Mouse (Mus musculus): Measurements from ENCODE around the gene Fbxo6. TPM values are rescaled to one million over a fixed set of nuclear protein-coding genes. Genes with fewer than 3 reads are reported as not detected.

Gene Fbxo6
- polyA plus RNA-seq, 1 experiment from 2014 or later = 11.5 TPM

DNA sequence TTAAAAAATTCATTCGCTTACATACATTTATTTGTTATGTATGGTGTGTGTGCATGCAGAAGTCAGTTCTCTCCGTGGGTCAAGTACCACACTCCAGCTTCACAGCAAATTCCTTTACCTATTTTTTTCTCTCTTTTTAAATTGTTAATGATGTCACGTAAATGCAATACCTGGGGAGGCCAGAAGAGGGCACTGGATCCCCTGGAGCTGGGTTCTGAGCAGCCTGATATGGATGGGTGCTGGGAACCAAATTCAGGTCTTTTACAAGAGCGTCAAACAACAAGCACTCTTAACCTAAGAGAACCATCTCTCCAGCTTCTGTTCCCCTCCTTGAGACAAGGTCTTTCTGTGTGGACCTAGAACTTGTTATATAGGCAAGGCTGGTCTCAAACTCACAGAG is 35.3 kb downstream of the Fbxo6 start:
- Histone ChIP-seq H3K27ac (replicated peaks; ENCODE audit: low read depth, low read length) (no peak overlapping the region), H3K9me3 (ENCODE audit: control insufficient read depth, low read length) (0 out of 2 replicates have a peak, but pooled peaks cover 2% of the 10 kb centered on the region), H3K27me3 (ENCODE audit: control insufficient read depth, insufficient read depth, low read length) (no peaks in the 10 kb centered on the region), H3K4me1 (ENCODE audit: control insufficient read depth, insufficient read depth, low read length) (0 out of 2 replicates have a peak, but pooled peaks cover 5% of the 10 kb centered on the region), H3K36me3 (ENCODE audit: control insufficient read depth, insufficient read depth, low read length) (no peaks in the 10 kb centered on the region), H3K9ac (ENCODE audit: low read length) (no peak overlapping the region), H3K4me2 (ENCODE audit: low read depth, severe bottlenecking) (no peak overlapping the region), H3K4me3 (ENCODE audit: low read depth, low read length) (no peak overlapping the region)
- DNase-seq (ENCODE audit: low spot score) (peak; percentile 56), ATAC-seq (ENCODE audit: insufficient number of reproducible peaks, low FRiP score, low TSS enrichment, low read depth) (no peak)
- 75% methylated on average over 4 of the region's 4 CpGs for WGBS

GRCm38 (mm10) chr4:148115467-148115866 is 36.5 kb downstream of the Fbxo6 start:
- ATAC-seq (ENCODE audit: insufficient number of reproducible peaks, low FRiP score, low TSS enrichment, low read depth) = peak; percentile 18; the same call in 1 of the 2 replicates

GRCm38 (mm10) chr4:148114758-148115391 is 37.1 kb downstream of the Fbxo6 start:
- H3K4me1 ChIP-seq (ENCODE audit: control insufficient read depth, insufficient read depth, low read length) = 0 out of 2 replicates have a peak, but pooled peaks cover 5% of the 10 kb centered on the region
- H3K36me3 ChIP-seq (ENCODE audit: control insufficient read depth, insufficient read depth, low read length) = no peaks in the 10 kb centered on the region
- H3K9ac ChIP-seq (ENCODE audit: low read length) = no peak overlapping the region
- H3K4me3 ChIP-seq (ENCODE audit: low read depth, low read length) = no peak overlapping the region
- no peaks in the 10 kb centered on the region for H3K27me3 ChIP-seq (ENCODE audit: control insufficient read depth, insufficient read depth, low read length)
- DNase-seq (ENCODE audit: low spot score) = peak; percentile 96
- WGBS = 2% methylated on average over 15 of the region's 15 CpGs
- peak; percentile 23 for ATAC-seq (ENCODE audit: insufficient number of reproducible peaks, low FRiP score, low TSS enrichment, low read depth)
- H3K27ac ChIP-seq (replicated peaks; ENCODE audit: low read depth, low read length) = no peak overlapping the region
- H3K4me2 ChIP-seq (ENCODE audit: low read depth, severe bottlenecking) = no peak overlapping the region; the same call in 1 of the 2 replicates
- 0 out of 2 replicates have a peak, but pooled peaks cover 2% of the 10 kb centered on the region for H3K9me3 ChIP-seq (ENCODE audit: control insufficient read depth, low read length)

More at GRCm38 (mm10) chr4:148115467-148115866, 36.5 kb downstream of the Fbxo6 start:
- no peak overlapping the region for H3K27ac ChIP-seq (replicated peaks; ENCODE audit: low read depth, low read length)
- no peak overlapping the region; the same call in 1 of the 2 replicates for H3K4me2 ChIP-seq (ENCODE audit: low read depth, severe bottlenecking)
- H3K9me3 ChIP-seq (ENCODE audit: control insufficient read depth, low read length) = 0 out of 2 replicates have a peak, but pooled peaks cover 2% of the 10 kb centered on the region
- peak overlapping the region; percentile 1; the same call in 1 of the 2 replicates for H3K9ac ChIP-seq (ENCODE audit: low read length)
- DNase-seq (ENCODE audit: low spot score) = peak; percentile 68
- 4% methylated on average over 15 of the region's 15 CpGs for WGBS
- H3K27me3 ChIP-seq (ENCODE audit: control insufficient read depth, insufficient read depth, low read length) = no peaks in the 10 kb centered on the region
- 0 out of 2 replicates have a peak, but pooled peaks cover 5% of the 10 kb centered on the region for H3K4me1 ChIP-seq (ENCODE audit: control insufficient read depth, insufficient read depth, low read length)
- H3K4me3 ChIP-seq (ENCODE audit: low read depth, low read length) = no peak overlapping the region
- H3K36me3 ChIP-seq (ENCODE audit: control insufficient read depth, insufficient read depth, low read length) = no peaks in the 10 kb centered on the region

DNA sequence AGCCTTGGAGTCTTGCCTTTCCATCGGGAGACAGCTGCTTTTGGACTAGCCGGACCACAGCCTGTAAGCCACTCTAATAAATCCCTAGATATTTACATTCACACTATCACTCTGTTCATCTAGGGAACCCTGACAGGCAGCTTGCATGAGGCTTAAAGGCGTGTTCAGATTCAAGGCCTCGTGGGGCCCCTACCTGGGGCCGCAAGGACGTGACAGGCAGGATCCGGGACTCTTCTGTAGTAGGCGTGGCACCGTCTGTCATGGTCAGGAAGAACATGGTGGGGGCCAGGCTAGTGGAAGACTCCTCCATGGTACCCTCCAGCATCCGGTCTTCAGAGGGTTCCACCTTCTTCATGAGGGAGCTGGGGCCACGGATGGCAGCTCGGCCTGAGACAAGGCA is 39.4 kb downstream of the Fbxo6 start:
- Histone ChIP-seq H3K27me3 (ENCODE audit: control insufficient read depth, insufficient read depth, low read length) (no peaks in the 10 kb centered on the region), H3K4me2 (ENCODE audit: low read depth, severe bottlenecking) (no peak overlapping the region), H3K4me1 (ENCODE audit: control insufficient read depth, insufficient read depth, low read length) (peaks cover 10% of the 10 kb centered on the region; the same call in 1 of the 2 replicates), H3K9ac (ENCODE audit: low read length) (no peak overlapping the region), H3K9me3 (ENCODE audit: control insufficient read depth, low read length) (0 out of 2 replicates have a peak, but pooled peaks cover 2% of the 10 kb centered on the region), H3K36me3 (ENCODE audit: control insufficient read depth, insufficient read depth, low read length) (no peaks in the 10 kb centered on the region), H3K4me3 (ENCODE audit: low read depth, low read length) (no peak overlapping the region), H3K27ac (replicated peaks; ENCODE audit: low read depth, low read length) (no peak overlapping the region)
- DNase-seq (ENCODE audit: low spot score) (no peak), ATAC-seq (ENCODE audit: insufficient number of reproducible peaks, low FRiP score, low TSS enrichment, low read depth) (no peak)
- WGBS = 80% methylated on average over 12 of the region's 12 CpGs

DNA sequence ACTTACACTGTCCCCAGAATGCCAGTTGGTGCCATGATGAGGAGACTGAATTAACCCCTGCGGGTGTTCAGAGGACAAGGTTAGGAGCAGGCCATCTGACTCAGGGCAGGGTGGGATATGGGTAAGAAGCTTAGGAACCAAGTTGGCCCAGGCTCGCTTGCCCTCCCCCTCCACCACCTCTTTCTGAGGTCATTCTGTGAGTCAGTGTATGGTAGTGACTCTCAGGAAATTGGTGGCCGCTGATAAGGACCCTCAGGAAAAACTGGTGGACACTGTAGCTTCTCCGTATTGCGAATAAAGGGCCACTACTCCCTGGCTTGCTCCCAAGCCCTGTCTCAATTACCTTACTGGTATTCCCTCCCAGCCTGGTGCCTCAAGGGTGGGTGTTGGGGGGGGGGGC is 42.7 kb downstream of the Fbxo6 start:
- Histone ChIP-seq H3K4me2 (ENCODE audit: low read depth, severe bottlenecking) (no peak overlapping the region), H3K4me1 (ENCODE audit: control insufficient read depth, insufficient read depth, low read length) (peaks cover 5% of the 10 kb centered on the region; the same call in 1 of the 2 replicates), H3K4me3 (ENCODE audit: low read depth, low read length) (no peak overlapping the region), H3K9me3 (ENCODE audit: control insufficient read depth, low read length) (no peaks in the 10 kb centered on the region), H3K9ac (ENCODE audit: low read length) (no peak overlapping the region), H3K27me3 (ENCODE audit: control insufficient read depth, insufficient read depth, low read length) (0 out of 2 replicates have a peak, but pooled peaks cover 4% of the 10 kb centered on the region), H3K36me3 (ENCODE audit: control insufficient read depth, insufficient read depth, low read length) (no peaks in the 10 kb centered on the region), H3K27ac (replicated peaks; ENCODE audit: low read depth, low read length) (no peak overlapping the region)
- WGBS = 83% methylated on average over 5 of the region's 5 CpGs
- no peak for ATAC-seq (ENCODE audit: insufficient number of reproducible peaks, low FRiP score, low TSS enrichment, low read depth)
- no peak for DNase-seq (ENCODE audit: low spot score)

GRCm38 (mm10) chr4:148108565-148109100 is 43.3 kb downstream of the Fbxo6 start:
- Histone ChIP-seq H3K4me1 (ENCODE audit: control insufficient read depth, insufficient read depth, low read length) (peaks cover 5% of the 10 kb centered on the region; the same call in 1 of the 2 replicates), H3K27ac (replicated peaks; ENCODE audit: low read depth, low read length) (no peak overlapping the region), H3K9me3 (ENCODE audit: control insufficient read depth, low read length) (no peaks in the 10 kb centered on the region), H3K27me3 (ENCODE audit: control insufficient read depth, insufficient read depth, low read length) (0 out of 2 replicates have a peak, but pooled peaks cover 4% of the 10 kb centered on the region), H3K36me3 (ENCODE audit: control insufficient read depth, insufficient read depth, low read length) (no peaks in the 10 kb centered on the region), H3K4me2 (ENCODE audit: low read depth, severe bottlenecking) (no peak overlapping the region), H3K4me3 (ENCODE audit: low read depth, low read length) (no peak overlapping the region), H3K9ac (ENCODE audit: low read length) (no peak overlapping the region)
- WGBS = 51% methylated on average over 7 of the region's 7 CpGs
- ATAC-seq (ENCODE audit: insufficient number of reproducible peaks, low FRiP score, low TSS enrichment, low read depth) (no peak), DNase-seq (ENCODE audit: low spot score) (no peak)

GRCm38 (mm10) chr4:148107621-148108291 is 44.2 kb downstream of the Fbxo6 start:
- H3K36me3 ChIP-seq (ENCODE audit: control insufficient read depth, insufficient read depth, low read length) = no peaks in the 10 kb centered on the region
- no peak overlapping the region for H3K27ac ChIP-seq (replicated peaks; ENCODE audit: low read depth, low read length)
- no peak overlapping the region for H3K9ac ChIP-seq (ENCODE audit: low read length)

DNA sequence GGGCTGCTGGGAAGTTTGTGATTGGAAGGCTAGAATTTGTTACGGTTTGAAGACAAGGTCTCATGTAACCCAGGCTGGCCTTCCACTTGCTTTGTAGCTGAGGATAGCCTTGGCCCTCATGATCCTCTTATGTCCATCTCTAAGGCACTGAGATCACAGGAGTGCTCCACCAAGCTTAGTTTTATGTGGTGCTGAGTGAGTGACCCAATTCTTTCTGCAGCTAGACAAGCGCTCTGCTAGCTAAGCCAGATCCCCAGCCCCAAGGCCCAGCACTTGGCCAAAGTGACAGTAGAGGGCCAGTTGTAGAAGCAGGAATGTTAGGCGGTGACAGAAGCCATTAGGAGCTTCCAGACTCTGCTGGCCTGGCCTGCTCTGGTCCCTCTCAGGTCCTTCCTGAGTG is 47.8 kb downstream of the Fbxo6 start:
- DNase-seq (ENCODE audit: low spot score) = no peak
- Histone ChIP-seq H3K4me1 (ENCODE audit: control insufficient read depth, insufficient read depth, low read length) (peaks cover 5% of the 10 kb centered on the region; the same call in 1 of the 2 replicates), H3K4me3 (ENCODE audit: low read depth, low read length) (no peak overlapping the region), H3K4me2 (ENCODE audit: low read depth, severe bottlenecking) (no peak overlapping the region), H3K9ac (ENCODE audit: low read length) (no peak overlapping the region), H3K27ac (replicated peaks; ENCODE audit: low read depth, low read length) (no peak overlapping the region), H3K36me3 (ENCODE audit: control insufficient read depth, insufficient read depth, low read length) (no peaks in the 10 kb centered on the region), H3K27me3 (ENCODE audit: control insufficient read depth, insufficient read depth, low read length) (0 out of 2 replicates have a peak, but pooled peaks cover 4% of the 10 kb centered on the region), H3K9me3 (ENCODE audit: control insufficient read depth, low read length) (no peaks in the 10 kb centered on the region)
- 84% methylated on average over 3 of the region's 3 CpGs for WGBS
- no peak for ATAC-seq (ENCODE audit: insufficient number of reproducible peaks, low FRiP score, low TSS enrichment, low read depth)

More at GRCm38 (mm10) chr4:148107621-148108291, 44.2 kb downstream of the Fbxo6 start:
- 21% methylated on average over 22 of the region's 22 CpGs for WGBS
- DNase-seq (ENCODE audit: low spot score) (no peak), ATAC-seq (ENCODE audit: insufficient number of reproducible peaks, low FRiP score, low TSS enrichment, low read depth) (peak; percentile 55)
- Histone ChIP-seq H3K4me1 (ENCODE audit: control insufficient read depth, insufficient read depth, low read length) (peaks cover 5% of the 10 kb centered on the region; the same call in 1 of the 2 replicates), H3K9me3 (ENCODE audit: control insufficient read depth, low read length) (no peaks in the 10 kb centered on the region), H3K27me3 (ENCODE audit: control insufficient read depth, insufficient read depth, low read length) (0 out of 2 replicates have a peak, but pooled peaks cover 4% of the 10 kb centered on the region), H3K4me2 (ENCODE audit: low read depth, severe bottlenecking) (no peak overlapping the region), H3K4me3 (ENCODE audit: low read depth, low read length) (no peak overlapping the region)
